Mouse (Mus musculus): ENCODE measurements around the gene Hs3st3b1. TPM values are rescaled to one million over a fixed set of nuclear protein-coding genes. Genes with fewer than 3 reads are reported as not detected.

Gene Hs3st3b1
- polyA plus RNA-seq, 1 experiment: 0.84 TPM

GRCm38 (mm10) chr11:63908500-63908899 lies 13.6 kb downstream of the Hs3st3b1 start:
- H3K79me2 ChIP-seq (ENCODE audit: control insufficient read depth, insufficient read depth): no peaks in the 10 kb centered on the region

GRCm38 (mm10) chr11:63906552-63907353 lies 15.3 kb downstream of the Hs3st3b1 start:
- no peak overlapping the region for H3K4me3 ChIP-seq
- H3K79me2 ChIP-seq (ENCODE audit: control insufficient read depth, insufficient read depth): no peaks in the 10 kb centered on the region
- TF ChIP-seq MYOG (IDR thresholded peaks at IDR 0.05; ENCODE audit: control insufficient read depth in 1 of 3, insufficient read depth in 1 of 3, insufficient read length in 2 of 3, low read depth in 2 of 3) (no peak), USF1 (IDR thresholded peaks at IDR 0.05; ENCODE audit: low read depth) (no peak), TCF3 (IDR thresholded peaks at IDR 0.05; ENCODE audit: insufficient read length, low read depth) (no peak), REST (IDR thresholded peaks at IDR 0.05; ENCODE audit: insufficient read depth, insufficient read length) (no peak), MYOD1 (IDR thresholded peaks at IDR 0.05; ENCODE audit: control insufficient read depth in 1 of 3, insufficient read length in 2 of 3, low read depth in 2 of 3) (no peak), SRF (IDR thresholded peaks at IDR 0.05; ENCODE audit: control insufficient read depth, insufficient read length, low read depth) (no peak), POLR2A (IDR thresholded peaks at IDR 0.05; ENCODE audit: insufficient read length, low read depth) (no peak), E2F4 (IDR thresholded peaks at IDR 0.05; ENCODE audit: insufficient read depth) (no peak), POLR2AphosphoS2 (IDR thresholded peaks at IDR 0.05; ENCODE audit: insufficient read length, low read depth) (no peak), CEBPB (IDR thresholded peaks at IDR 0.05; ENCODE audit: insufficient read depth, poor library complexity, severe bottlenecking) (no peak), MAX (IDR thresholded peaks at IDR 0.05; ENCODE audit: low read depth) (no peak), TCF12 (IDR thresholded peaks at IDR 0.05; ENCODE audit: insufficient read depth, poor library complexity, severe bottlenecking) (no peak)
- no peak overlapping the region for H3K4me2 ChIP-seq (ENCODE audit: low read depth)
- H3ac ChIP-seq (ENCODE audit: control insufficient read depth, insufficient read length): no peak overlapping the region
- H3K36me3 ChIP-seq (ENCODE audit: control insufficient read depth, insufficient read depth): no peaks in the 10 kb centered on the region
- H3K27me3 ChIP-seq (ENCODE audit: control insufficient read depth, insufficient read depth, insufficient read length): no peaks in the 10 kb centered on the region

More at GRCm38 (mm10) chr11:63908500-63908899, 13.6 kb downstream of the Hs3st3b1 start:
- H3K36me3 ChIP-seq (ENCODE audit: control insufficient read depth, insufficient read depth): no peaks in the 10 kb centered on the region
- no peak overlapping the region for H3ac ChIP-seq (ENCODE audit: control insufficient read depth, insufficient read length)
- H3K4me2 ChIP-seq (ENCODE audit: low read depth): no peak overlapping the region
- no peaks in the 10 kb centered on the region for H3K27me3 ChIP-seq (ENCODE audit: control insufficient read depth, insufficient read depth, insufficient read length)
- H3K4me3 ChIP-seq: no peak overlapping the region
- TF ChIP-seq USF1 (IDR thresholded peaks at IDR 0.05; ENCODE audit: low read depth) (no peak), POLR2AphosphoS2 (IDR thresholded peaks at IDR 0.05; ENCODE audit: insufficient read length, low read depth) (no peak), TCF3 (IDR thresholded peaks at IDR 0.05; ENCODE audit: insufficient read length, low read depth) (no peak), MYOG (IDR thresholded peaks at IDR 0.05; ENCODE audit: control insufficient read depth in 1 of 3, insufficient read depth in 1 of 3, insufficient read length in 2 of 3, low read depth in 2 of 3) (no peak), TCF12 (IDR thresholded peaks at IDR 0.05; ENCODE audit: insufficient read depth, poor library complexity, severe bottlenecking) (no peak), CEBPB (IDR thresholded peaks at IDR 0.05; ENCODE audit: insufficient read depth, poor library complexity, severe bottlenecking) (no peak), MAX (IDR thresholded peaks at IDR 0.05; ENCODE audit: low read depth) (no peak), MYOD1 (IDR thresholded peaks at IDR 0.05; ENCODE audit: control insufficient read depth in 1 of 3, insufficient read length in 2 of 3, low read depth in 2 of 3) (no peak), POLR2A (IDR thresholded peaks at IDR 0.05; ENCODE audit: insufficient read length, low read depth) (no peak), E2F4 (IDR thresholded peaks at IDR 0.05; ENCODE audit: insufficient read depth) (no peak), REST (IDR thresholded peaks at IDR 0.05; ENCODE audit: insufficient read depth, insufficient read length) (no peak), SRF (IDR thresholded peaks at IDR 0.05; ENCODE audit: control insufficient read depth, insufficient read length, low read depth) (no peak)

GRCm38 (mm10) chr11:63904787-63905186 lies 17.3 kb downstream of the Hs3st3b1 start:
- Histone ChIP-seq H3K27me3 (ENCODE audit: control insufficient read depth, insufficient read depth, insufficient read length) (no peaks in the 10 kb centered on the region), H3K4me3 (no peak overlapping the region), H3K4me2 (ENCODE audit: low read depth) (no peak overlapping the region), H3K79me2 (ENCODE audit: control insufficient read depth, insufficient read depth) (no peaks in the 10 kb centered on the region), H3ac (ENCODE audit: control insufficient read depth, insufficient read length) (no peak overlapping the region), H3K36me3 (ENCODE audit: control insufficient read depth, insufficient read depth) (no peaks in the 10 kb centered on the region)
- TF ChIP-seq POLR2AphosphoS2 (IDR thresholded peaks at IDR 0.05; ENCODE audit: insufficient read length, low read depth) (no peak), MYOD1 (IDR thresholded peaks at IDR 0.05; ENCODE audit: control insufficient read depth in 1 of 3, insufficient read length in 2 of 3, low read depth in 2 of 3) (no peak), SRF (IDR thresholded peaks at IDR 0.05; ENCODE audit: control insufficient read depth, insufficient read length, low read depth) (no peak), MAX (IDR thresholded peaks at IDR 0.05; ENCODE audit: low read depth) (no peak), REST (IDR thresholded peaks at IDR 0.05; ENCODE audit: insufficient read depth, insufficient read length) (no peak), CEBPB (IDR thresholded peaks at IDR 0.05; ENCODE audit: insufficient read depth, poor library complexity, severe bottlenecking) (no peak), USF1 (IDR thresholded peaks at IDR 0.05; ENCODE audit: low read depth) (no peak), E2F4 (IDR thresholded peaks at IDR 0.05; ENCODE audit: insufficient read depth) (no peak), POLR2A (IDR thresholded peaks at IDR 0.05; ENCODE audit: insufficient read length, low read depth) (no peak)

GRCm38 (mm10) chr11:63898509-63899168 lies 23.5 kb downstream of the Hs3st3b1 start:
- Histone ChIP-seq H3K4me3 (no peak overlapping the region), H3K4me2 (ENCODE audit: low read depth) (no peak overlapping the region), H3ac (ENCODE audit: control insufficient read depth, insufficient read length) (no peak overlapping the region), H3K36me3 (ENCODE audit: control insufficient read depth, insufficient read depth) (no peaks in the 10 kb centered on the region), H3K27me3 (ENCODE audit: control insufficient read depth, insufficient read depth, insufficient read length) (no peaks in the 10 kb centered on the region), H3K79me2 (ENCODE audit: control insufficient read depth, insufficient read depth) (no peaks in the 10 kb centered on the region)
- no peak for TF ChIP-seq CEBPB (IDR thresholded peaks at IDR 0.05; ENCODE audit: insufficient read depth, poor library complexity, severe bottlenecking)
- TF ChIP-seq SRF (IDR thresholded peaks at IDR 0.05; ENCODE audit: control insufficient read depth, insufficient read length, low read depth): no peak
- no peak for TF ChIP-seq USF1 (IDR thresholded peaks at IDR 0.05; ENCODE audit: low read depth)
- TF ChIP-seq MAX (IDR thresholded peaks at IDR 0.05; ENCODE audit: low read depth): no peak
- TF ChIP-seq E2F4 (IDR thresholded peaks at IDR 0.05; ENCODE audit: insufficient read depth): no peak
- no peak for TF ChIP-seq MYOG (IDR thresholded peaks at IDR 0.05; ENCODE audit: control insufficient read depth in 1 of 3, insufficient read depth in 1 of 3, insufficient read length in 2 of 3, low read depth in 2 of 3)
- no peak for TF ChIP-seq POLR2A (IDR thresholded peaks at IDR 0.05; ENCODE audit: insufficient read length, low read depth)
- no peak for TF ChIP-seq MYOD1 (IDR thresholded peaks at IDR 0.05; ENCODE audit: control insufficient read depth in 1 of 3, insufficient read length in 2 of 3, low read depth in 2 of 3)
- TF ChIP-seq TCF3 (IDR thresholded peaks at IDR 0.05; ENCODE audit: insufficient read length, low read depth): no peak
- TF ChIP-seq REST (IDR thresholded peaks at IDR 0.05; ENCODE audit: insufficient read depth, insufficient read length): no peak
- TF ChIP-seq POLR2AphosphoS2 (IDR thresholded peaks at IDR 0.05; ENCODE audit: insufficient read length, low read depth): no peak
- no peak for TF ChIP-seq TCF12 (IDR thresholded peaks at IDR 0.05; ENCODE audit: insufficient read depth, poor library complexity, severe bottlenecking)
